Mouse (Mus musculus) thymus, postnatal 10 days (tissue): ENCODE data around the gene Stx1a.

Experiments used
- DNase-seq, 2 experiments: peaks; one replicate each; pipeline ENCODE4 v3.0.0; 2021; ENCODE audit warnings: low spot score in 2 of 2

Gene Stx1a

DNA sequence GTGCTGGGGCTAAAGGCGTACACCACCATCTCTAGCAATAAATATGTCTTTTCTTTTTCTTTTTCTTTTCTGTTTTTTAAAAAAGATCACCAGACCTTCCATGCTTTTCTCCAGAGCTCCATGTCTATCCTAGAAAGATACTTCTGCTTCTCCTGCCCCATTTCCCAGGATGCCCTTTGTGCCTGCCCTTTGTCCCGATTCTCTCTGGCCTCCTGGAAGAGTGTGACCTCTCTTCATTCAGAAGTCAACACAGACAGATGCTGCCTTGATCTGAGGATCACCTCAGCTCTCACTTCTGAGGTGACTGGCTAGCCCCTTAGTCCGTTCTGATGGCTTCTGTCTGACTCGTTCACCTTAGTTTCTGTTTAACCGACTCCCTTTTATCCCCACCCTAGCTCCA, 57.3 kb downstream of the Stx1a start:
- DNase-seq, result no peak

DNA sequence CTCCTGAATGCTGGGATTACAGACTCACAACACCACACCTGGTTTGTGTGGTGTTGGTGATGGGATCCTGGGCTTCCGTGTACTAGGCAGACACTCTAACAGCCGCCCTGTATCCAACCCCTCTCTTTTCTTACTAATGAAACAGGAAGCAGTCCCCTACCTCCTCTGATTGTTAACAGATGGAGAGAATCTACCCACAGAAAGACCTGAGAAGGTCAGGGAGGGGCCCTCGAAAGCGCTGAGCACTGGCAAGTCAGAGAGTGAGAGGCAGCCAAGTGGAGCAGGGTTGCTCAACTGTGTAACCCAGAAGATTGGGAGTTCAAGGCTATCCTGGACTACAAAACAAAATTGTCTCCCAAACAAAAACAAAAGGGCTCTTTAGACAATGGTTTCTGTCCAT, 63.6 kb downstream of the Stx1a start:
- DNase-seq, result no peak

DNA sequence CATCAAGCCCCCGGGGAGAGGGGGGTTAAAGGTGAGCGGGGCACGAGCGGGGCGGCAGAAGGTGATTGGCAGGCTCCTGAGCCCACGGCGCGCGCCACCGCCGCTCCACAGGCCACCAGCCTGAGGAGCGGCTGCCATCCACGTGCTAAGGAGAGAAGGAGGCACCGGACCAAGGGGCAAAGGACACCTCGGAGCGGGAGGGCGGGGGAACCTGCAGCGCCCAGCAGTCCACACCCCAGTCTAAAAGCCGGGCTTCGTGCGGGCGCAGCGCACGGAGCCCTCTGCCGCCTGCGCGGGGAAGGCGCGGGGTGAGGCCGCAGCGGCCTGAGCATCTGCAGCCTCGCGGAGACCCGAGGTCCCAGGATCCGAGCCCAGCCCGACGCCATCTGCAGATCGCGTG, 66.4 kb downstream of the Stx1a start, which contains the start of gene Mlxipl:
TSS of gene Mlxipl (plus strand) at position 238 of the 400 bp plus-strand sequence.
- no peak for DNase-seq
